Mouse (Mus musculus): ENCODE measurements around the gene Rs1.

DNA sequence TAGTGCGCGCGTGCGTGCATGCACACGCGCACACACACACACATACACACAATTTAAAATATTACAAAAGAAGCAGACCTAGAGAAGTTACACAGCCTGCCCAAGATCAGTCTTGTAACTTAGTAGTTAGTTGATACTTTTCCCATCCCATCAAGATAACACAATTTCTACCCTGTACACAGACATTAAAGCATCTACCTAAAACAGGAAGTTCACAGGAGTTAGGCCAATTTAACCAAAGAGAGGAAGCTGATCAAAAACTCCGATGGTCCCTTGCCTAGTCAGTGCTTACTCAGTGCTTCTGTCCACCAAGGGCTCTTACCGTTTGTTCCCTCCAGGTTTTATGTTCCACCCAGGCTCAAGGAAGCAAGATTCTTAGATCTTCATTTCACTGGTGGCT, 17.0 kb upstream of the Rs1 start:
- TF ChIP-seq CTCF (conservative IDR thresholded peaks at IDR 0.05; ENCODE audit: low read length) (no peak), NANOG (IDR thresholded peaks at IDR 0.05; ENCODE audit: borderline replicate concordance, low read length) (no peak)

All from E14TG2a.4 (cell line).